Mouse (Mus musculus) retina, postnatal 1 day (tissue): ENCODE results near the gene Chil4.
"Not testable (repeated sequence)": the region's sequence is repeated elsewhere in the genome, so short reads cannot be mapped to it uniquely, and the experiment has no call there.

Experiments used
- DNase-seq: peaks from one replicate; pipeline ENCODE4 v3.0.0-alpha.2; 2012

Gene Chil4

DNA sequence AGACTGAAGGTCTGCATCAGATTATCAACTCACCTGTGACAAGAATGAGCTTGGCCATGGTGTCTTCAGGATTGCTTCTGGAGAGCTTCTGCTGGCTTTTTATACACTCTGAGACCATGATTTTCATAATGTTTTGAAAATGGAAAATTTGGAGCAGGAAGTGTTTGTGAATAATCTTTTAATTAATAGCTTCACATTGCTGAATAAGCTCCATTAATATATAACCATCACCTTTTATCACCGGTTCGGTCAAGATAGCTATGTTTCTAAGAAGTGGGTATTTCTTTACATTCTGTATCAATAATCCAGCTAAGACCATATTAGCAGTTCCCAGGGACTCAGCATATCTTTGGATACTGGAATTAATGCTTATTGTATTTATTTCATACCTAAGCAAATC, at the start of gene Chil4:
Chil4 (minus strand) TSS at position 101 of the 400 bp plus-strand sequence.
- DNase-seq = no peak

DNA sequence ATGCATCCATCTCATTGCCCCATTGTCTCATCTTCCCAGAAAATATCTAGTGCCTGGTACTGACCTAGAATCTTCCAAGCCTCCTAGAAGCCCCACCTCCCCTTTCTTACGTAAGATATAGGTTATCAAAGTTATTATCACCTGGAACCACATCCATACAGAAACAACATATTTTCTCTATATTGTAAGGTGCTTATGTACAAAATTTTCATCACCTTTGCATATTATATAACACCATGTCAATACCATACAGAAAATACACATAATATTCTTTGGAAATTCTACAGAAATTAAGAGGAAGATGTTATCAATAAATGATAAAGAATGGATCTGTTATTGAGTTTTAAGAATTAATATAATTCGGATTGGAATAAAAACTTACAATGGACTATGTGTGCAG, 46.5 kb upstream of the Chil4 start:
- no peak for DNase-seq

DNA sequence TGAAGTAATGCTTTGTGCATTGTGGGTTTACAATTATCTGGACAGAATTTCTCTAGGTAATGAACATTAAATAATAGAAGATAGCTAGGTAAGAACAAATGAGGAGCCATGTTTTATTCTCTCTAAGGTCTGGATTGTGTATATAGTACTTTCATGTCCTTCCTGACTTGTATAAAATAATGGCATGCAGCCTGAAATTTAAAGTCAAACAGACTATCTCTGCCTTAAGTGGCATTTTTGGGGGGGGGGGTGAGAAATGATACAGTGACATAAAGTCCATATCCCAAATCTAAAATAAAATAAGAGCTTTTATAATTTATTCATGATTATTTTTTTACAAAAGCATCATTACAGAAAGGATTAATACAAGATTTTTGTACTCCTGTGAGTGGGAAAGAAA, 45.5 kb upstream of the Chil4 start:
- no peak for DNase-seq

DNA sequence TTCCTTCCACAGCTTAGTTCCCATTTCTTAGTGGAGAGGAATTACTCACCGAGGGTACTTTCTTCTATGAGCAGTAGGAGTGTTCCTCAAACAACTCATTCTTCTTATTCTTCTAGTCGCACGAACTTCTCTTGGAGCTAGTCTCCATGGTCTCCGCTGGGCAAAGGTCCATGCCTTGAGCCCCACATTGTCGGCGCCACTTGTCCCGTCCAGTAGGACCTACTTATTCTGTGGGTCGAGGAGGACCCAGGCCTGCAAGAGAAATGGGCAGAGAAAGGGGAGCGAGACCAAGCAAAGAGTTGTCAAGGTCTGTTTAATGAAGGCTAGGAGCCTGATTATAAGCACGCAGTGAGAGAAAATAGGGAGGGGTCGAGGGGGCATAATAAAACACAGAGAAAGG, 37.8 kb upstream of the Chil4 start:
- not testable (repeated sequence) for DNase-seq

DNA sequence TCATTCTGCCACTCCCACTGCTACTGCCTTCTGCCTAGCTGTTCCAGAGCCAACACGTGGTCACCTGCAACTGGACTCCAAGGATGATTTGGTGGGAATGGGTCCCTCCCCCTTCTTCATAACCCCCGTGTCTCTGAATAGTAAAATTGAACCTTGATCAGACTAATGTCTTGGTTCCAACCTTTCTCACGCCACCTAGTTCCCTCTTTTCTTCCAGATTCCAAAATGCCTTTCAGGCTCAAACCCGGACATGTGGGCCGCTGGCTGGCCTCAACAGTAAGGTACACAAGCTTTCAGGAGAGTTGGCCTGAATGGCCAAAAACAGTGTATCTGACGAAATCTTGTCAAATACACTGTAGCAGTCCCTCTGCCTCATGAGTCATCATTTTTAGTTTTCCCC, 33.4 kb upstream of the Chil4 start:
- DNase-seq = no peak

DNA sequence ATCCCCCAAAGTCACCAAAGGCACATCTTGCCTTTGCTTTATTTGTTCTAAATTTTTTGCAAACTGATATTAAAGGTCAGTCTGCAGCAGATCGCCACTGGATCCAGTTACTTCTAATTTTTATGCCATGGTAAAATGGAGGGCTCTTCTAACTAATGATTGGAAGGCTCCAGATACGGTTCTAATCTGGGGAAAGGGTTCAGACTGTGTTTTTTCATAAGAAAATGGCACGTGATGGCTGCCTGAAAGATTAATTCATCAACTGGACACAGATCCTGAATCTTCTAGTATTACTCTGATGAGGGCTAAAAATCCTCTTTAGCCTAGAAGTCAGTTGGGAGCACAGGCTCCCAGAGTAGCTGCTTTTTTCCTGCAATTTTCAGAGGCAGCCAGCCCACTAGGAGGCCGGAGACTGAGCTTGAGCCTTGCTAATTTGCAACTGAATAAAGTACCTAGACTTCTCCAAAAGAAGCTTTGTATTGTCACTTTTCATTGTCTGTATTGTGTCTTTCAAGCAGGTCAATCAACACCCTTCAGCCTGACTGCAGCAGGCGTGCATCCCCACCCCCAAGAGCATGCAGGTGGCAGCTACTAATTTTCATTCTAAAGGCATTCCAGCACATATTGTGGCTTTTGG, 31.6 kb upstream of the Chil4 start:
- DNase-seq = not testable (repeated sequence)

DNA sequence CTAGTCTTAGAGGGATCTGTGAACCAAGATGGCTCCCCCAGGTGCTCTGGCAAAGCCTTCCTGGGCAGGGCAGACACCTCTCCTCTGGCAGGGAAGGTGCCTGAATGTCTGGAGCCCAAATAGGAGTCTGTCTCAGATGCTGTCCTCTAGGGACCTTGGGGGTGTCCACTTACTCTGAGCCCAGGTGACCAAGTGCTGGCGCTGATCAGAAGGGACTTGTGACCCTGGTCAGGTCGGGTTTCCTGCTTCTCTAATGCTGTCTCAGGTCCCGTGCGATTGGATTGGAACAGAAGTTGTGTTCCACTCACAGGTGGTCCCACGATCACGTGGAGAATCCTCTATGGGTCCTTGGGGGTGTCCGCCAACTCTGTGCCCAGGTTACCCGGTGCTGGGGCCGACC, 28.1 kb upstream of the Chil4 start:
- DNase-seq = not testable (repeated sequence)

DNA sequence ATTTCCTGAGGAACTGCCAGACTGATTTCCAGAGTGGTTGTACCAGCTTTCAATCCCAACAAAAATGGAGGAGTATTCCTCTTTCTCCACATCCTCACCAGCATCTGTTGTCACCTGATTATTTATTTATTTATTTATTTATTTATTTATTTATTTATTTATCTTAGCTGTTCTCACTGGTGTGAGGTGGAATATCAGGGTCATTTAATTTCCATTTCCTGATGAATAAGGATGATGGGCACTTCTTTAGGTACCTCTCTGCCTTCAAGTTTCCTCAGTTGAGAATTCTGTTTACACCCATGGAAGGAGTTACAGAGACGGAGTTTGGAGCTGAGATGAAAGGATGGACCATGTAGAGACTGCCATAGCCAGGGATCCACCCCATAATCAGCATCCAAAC, 20.9 kb upstream of the Chil4 start:
- not testable (repeated sequence) for DNase-seq

DNA sequence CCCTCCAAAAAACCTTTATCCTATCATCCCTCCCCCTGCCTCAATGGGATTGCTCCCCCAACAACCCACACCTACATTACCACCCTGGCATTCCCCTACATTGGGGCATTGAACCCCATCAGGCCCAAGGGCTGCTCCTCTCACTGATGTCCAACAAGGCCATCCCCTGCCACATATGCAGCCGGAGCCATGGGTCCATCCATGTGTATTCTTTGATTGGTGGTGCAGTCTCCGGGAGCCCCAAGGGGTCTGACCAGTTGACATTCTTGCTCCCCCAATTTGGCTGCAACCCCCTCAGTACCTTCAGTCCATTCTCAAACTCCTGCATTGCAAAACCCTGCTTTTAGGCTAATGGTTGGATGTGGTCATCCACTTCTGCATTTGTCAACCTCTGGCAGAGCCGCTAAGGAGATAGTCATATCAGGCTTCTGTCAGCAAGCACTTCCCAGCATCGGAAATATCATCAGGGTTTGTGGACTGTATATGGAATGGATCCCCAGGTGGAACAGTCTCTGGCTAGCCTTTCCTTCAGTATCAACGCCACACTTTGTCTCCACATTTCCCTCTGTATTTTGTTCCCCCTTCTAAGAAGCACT, 20.0 kb upstream of the Chil4 start:
- no peak for DNase-seq

DNA sequence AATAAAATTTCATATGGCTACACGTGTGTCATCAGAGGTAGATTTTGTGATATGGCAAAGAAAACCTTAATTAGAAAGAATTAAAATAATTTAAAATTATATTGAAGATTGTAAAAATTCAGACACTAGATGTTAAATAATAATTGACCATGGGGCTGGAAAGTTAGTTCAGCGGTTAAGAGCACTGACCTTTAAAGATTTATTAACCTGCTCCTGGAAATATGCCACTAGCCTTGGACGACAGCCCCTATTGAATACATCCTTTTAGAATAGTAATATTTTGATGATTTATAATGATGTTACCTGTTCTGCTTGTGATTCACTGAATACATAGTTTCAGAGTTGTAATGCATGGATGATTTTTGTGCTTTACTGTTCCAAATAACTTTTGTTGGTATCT, 4.1 kb upstream of the Chil4 start:
- not testable (repeated sequence) for DNase-seq

DNA sequence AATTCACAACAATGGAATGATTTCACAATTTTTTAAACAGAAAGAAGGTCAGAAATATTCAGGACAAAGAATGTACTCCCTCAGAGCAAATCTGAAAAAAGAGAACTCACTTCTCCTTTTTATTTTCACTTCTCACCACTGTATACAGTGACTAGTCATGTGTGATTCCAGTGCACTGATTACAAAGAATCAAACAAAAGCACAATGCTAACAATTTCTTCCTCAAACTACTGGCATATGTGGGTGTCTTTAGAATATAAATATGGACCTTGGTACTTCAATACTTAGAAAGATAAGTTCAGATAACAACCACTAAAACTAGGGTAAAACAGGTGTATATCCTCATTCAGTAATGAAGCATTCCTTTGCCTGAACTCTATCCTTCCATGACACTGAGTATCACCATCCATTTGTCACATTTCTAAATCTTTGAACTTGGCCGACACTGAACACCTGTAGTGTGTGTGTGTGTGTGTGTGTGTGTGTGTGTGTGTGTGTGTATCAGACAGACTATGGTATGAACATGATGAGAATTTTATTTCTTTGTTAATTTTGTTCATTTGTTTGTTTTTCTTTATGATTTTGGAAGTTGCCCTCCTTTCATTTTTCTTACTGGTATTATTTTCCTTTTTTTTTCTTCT, 2.4 kb upstream of the Chil4 start:
- no peak for DNase-seq

DNA sequence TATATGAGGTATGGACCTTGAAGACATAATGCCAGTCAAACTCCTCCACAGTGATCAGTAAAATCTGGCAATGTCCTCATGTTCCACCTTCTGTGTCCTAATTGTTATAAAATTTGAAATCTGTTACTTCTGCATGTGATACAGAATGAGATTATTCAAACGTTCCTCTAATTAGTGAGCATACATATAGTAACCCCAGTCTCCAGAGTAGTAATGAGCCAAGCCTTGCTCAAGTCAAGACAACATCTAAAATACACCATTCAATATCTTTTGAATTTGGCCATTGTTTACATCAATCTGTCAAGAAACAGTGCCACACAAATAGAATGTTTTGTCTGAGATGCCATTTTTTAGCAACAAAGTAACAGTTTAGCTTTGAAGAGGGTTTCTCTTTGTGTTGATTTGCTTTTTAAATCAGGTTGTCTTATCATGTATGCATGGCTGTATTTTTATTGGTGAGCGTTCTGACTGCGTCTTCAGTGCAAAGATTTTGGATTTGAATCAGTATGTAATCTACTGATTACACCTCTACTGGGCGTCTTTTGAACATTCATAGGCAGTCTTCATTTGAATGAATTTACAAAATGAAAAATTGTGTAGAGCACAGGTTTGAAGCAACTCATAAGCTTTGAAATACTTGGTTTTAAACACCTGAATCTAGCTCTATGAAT, 888 bp downstream of the Chil4 start:
- not testable (repeated sequence) for DNase-seq

DNA sequence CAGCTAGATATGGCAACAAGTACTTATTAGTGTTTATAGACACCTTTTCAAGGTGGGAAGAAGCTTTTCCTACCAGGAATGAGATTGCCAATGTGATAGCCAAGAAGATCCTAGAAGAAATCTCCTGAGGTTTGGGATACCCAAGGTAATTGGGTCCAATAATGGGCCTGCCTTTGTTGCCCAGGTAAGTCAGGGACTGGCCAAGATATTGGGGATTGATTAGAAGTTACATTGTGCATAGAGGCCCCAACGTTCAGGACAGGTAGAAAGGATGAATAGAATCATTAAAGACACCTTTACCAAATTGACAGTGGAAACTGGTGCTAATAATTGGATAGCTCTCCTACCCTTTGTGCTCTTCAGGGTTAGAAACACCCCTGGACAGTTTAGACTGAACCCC, 21.3 kb downstream of the Chil4 start:
- not testable (repeated sequence) for DNase-seq

DNA sequence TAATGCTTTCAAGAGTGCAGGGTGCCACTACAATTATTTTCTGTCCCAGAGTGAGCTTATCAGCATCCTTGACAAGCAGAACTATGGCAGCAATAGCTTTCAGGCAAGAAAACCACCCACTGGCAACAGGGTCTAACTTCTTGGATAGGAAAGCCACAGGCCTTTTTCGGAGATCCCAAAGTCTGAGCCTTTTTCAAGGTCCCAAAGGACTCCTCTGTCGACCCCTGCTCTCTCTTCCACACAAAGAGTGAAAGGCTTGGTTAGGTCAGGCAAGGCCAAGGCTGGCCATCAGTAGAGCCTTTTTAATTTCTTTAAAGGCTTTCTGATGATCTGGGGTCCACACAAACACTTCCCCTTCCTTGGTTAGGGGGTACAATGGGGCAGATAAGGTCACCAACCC, 22.1 kb downstream of the Chil4 start:
- DNase-seq = not testable (repeated sequence)

DNA sequence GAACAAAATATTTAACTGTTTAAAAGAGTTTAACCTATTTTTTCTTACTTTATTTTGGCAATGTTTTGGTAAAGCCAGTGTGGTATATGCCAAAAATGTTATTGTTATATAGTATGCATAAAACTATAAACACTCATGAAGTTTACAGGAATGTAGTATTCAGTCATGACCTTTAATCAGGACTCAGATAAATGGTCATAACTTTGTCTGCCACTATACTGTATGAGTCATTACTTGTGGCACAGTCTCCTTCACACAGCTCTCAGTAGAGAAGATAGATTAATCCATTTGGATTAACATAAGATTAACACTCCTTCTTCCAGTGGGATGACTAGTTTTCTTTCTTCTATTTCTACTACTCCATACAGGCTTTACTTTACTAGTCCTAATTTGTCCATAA, 23.0 kb downstream of the Chil4 start:
- DNase-seq = no peak

DNA sequence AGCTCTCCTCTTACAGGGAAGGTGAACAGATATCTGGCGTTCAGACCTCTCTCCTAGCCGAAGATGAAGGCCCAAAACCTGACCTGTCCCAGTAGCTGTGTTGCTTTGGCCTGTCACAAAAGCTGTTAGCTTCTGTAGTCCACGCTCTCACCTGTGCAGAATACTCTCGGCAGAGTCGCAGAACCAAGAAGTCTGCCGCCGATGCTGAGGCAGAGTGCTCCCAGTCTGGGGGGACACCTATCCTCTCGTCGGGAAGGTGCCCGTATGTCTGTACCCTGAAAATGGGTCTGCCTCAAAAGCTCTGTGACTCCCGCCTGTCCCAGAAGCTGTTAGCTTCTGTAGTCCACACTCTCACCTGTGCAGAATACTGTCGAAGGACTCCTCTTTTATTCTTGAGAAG, 23.8 kb downstream of the Chil4 start:
- no peak for DNase-seq

DNA sequence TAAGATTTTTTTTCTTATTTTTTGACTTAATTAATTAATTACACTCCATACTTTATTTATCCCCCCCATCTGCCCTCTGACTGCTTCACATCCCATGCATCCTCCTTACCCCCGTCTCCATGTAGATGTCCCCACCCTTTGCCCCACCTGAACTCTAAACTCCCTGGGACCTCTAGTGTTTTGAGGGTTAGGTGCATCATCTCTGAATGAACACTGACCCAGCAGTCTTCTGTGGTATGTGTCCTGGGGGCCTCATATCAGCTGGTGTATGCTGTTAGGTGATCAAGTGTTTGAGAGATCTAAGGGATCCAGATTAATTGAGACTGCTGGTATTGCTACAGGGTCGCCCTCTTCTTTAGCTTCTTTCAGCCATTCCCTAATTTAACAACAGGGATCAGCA, 31.3 kb downstream of the Chil4 start:
- DNase-seq = no peak

DNA sequence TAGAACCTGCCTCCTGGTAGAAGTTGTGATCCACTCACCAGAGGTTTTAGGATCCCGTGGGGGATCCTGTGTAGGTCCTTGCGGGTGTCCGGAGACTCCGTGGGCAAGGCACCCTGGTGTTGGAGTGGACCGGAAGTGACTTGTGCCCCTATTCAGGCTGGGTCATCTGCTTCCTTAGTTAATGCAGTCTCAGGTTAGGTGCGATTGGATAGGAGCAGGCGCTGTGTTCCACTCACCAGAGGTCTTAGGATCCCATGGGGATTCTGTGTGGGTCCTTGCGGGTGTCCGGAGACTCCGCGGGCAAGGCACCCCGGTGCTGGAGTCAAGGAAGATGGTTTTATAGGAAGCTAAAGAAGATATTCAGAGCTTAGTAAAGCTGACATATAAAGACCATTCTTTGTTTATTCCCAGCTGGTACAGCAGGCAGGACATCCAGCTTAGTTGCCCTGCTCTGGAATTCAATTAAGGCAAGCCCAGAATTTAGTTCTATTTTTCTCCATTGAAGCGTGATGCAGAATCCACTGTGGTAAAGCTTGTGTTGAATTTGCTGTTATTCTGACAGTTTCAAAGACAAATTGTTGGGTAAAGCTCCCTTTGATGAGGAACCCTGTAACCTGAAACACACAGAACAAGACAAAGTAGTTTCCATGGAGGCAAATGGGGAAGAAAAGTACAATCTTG, 41.7 kb downstream of the Chil4 start:
- peak; percentile 57 for DNase-seq

DNA sequence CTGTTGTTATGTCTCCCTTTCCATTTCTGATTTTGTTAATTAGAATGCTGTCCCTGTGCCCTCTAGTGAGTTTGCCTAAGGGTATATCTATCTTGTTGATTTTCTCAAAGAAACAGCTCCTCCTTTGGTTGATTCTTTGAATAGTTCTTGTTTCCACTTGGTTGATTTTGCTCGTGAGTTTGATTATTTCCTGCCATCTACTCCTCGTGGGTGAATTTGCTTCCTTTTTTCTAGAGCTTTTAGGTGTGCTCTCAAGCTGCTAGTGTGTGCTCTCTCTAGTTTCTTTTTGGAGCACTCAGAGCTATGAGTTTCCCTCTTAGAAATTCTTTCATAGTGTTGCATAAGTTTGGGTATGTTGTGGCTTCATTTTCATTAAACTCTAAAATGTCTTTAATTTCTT, 44.3 kb downstream of the Chil4 start:
- DNase-seq = not testable (repeated sequence)

DNA sequence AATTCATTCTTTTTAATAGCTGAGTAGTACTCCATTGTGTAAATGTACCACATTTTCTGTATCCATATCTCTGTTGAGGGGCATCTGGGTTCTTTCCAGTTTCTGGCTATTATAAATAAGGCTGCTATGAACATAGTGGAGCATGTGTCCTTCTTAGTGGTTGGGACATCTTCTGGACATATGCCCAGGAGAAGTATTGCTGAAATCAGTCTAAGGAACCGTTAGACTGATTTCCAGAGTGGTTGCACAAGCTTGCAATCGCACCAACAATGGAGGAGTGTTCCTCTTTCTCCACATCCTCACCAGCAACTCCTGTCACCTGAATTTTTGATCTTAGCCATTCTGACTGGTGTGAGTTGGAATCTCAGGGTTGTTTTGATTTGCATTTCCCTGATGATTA, 46.8 kb downstream of the Chil4 start:
- DNase-seq = not testable (repeated sequence)

DNA sequence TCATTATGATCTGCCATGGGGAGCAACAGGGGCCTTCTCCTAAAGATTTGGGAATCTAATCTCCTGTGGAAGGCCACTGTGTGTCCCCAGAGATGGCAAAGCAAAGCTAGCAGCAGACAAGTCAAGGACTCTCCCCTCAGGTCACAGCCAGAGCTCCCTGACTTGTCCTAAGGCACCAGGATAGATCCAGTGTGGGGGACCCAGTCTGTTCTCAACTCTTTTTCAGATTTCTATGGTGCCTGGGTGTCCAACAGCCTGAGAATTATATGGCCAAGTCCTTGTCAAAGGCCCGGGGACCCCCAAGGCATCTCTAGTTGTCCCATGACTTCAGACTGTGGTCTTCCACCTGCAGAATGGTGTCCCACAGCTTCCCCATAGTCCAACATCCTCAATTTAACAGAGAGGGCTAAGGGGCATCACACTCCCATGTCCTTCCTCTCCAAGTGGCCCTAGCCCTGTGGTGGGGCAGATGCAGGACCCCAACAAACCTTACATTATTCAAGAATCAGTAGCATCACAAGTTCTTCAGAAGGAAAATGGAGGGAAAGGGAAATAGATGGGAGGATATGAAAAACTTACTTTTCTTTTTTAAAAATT, 48.1 kb downstream of the Chil4 start:
- DNase-seq = no peak

DNA sequence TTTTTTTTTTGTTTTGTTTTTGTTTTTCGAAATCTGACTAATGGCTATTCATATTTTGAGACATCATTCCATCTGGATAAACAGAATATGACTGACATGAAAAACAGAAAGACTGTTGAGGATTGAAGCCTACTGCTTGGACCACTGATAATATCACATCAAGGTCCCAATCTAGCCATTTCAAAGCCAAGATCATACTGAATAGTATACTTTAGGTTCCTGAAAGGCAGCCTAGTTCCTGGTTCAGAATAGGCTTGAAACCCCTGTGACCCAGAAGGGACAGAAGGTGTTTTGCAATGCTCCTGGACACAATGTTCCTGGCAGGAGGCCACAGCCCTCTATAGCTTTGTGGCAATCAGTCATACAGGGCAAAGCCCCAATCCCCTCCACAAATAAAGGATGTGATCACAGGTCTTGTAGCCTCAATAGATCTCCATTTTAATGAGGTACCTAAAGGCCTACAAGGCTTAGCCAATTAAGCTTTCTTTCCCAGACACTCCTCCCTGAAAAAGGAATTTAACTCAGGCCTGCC, 48.7 kb downstream of the Chil4 start:
- no peak for DNase-seq

DNA sequence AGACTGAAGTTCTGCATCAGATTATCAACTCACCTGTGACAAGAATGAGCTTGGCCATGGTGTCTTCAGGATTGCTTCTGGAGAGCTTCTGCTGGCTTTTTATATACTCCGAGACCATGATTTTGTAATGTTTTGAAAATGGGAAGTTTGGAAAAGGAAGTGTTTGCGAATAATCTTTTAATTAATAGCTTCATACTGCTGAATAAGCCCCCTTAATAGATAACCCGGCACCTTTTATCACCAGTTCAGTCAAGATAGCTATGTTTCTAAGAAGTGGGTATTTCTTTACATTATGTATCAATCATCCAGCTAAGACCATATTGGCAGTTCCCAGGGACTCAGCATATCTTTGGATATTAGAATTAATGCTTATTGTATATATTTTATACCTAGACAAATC, 51.8 kb downstream of the Chil4 start, which contains the start of gene Chil3:
Chil3 (minus strand) TSS at position 101 of the 400 bp plus-strand sequence.
- no peak for DNase-seq
